Mouse (Mus musculus) stomach, postnatal 0 days (tissue): ENCODE data around the gene Gm19426. TPM values are rescaled to one million over a fixed set of nuclear protein-coding genes. Genes with fewer than 3 reads are reported as not detected.

ENCODE experiments used
- ATAC-seq: fragments of 200-750 bp; cut with Nextera tagmentation; 2 replicates; pipeline ENCODE4 v1.8.0; 2017; ENCODE audit not compliant: low FRiP score, low TSS enrichment
- DNase-seq: peaks from one replicate; pipeline ENCODE4 v3.0.0-alpha.2; 2016; ENCODE audit warnings: low spot score
- H3K27ac ChIP-seq: fragments of 300-500 bp; sonication (generic); replicated peaks from 2 replicates; pipeline ENCODE4 v1.5.1; 2014; ENCODE audit warnings: mild to moderate bottlenecking, control low read depth
- H3K27me3 ChIP-seq: fragments of 300-500 bp; sonication (generic); 2 replicates; pipeline ENCODE4 v1.6.1; 2014; ENCODE audit warnings: low read length; ENCODE audit not compliant: control insufficient read depth, insufficient read depth
- H3K36me3 ChIP-seq: fragments of 300-500 bp; sonication (generic); 2 replicates; pipeline ENCODE4 v1.6.1; 2014; ENCODE audit warnings: low read length, mixed read lengths; ENCODE audit not compliant: control insufficient read depth, insufficient read depth
- H3K4me1 ChIP-seq: fragments of 300-500 bp; sonication (generic); replicated peaks from 2 replicates; pipeline ENCODE4 v1.6.1; 2014; ENCODE audit warnings: antibody characterized with exemption; ENCODE audit not compliant: control insufficient read depth, insufficient read depth
- H3K4me2 ChIP-seq: fragments of 300-500 bp; sonication (generic); replicated peaks from 2 replicates; pipeline ENCODE4 v1.6.1; 2014; ENCODE audit warnings: low read depth, mild to moderate bottlenecking, control low read depth, moderate library complexity
- H3K4me3 ChIP-seq: fragments of 300-500 bp; sonication (generic); 2 replicates; pipeline ENCODE4 v1.5.1; 2014; ENCODE audit warnings: low read depth, low read length, control low read depth
- H3K9ac ChIP-seq: fragments of 300-500 bp; sonication (generic); 2 replicates; pipeline ENCODE4 v1.6.1; 2014; ENCODE audit warnings: mild to moderate bottlenecking, low read length, control low read depth, mixed read lengths
- H3K9me3 ChIP-seq: fragments of 300-500 bp; sonication (generic); 2 replicates; pipeline ENCODE4 v1.6.1; 2016; ENCODE audit warnings: low read length; ENCODE audit not compliant: control insufficient read depth
- CTCF ChIP-seq: IDR thresholded peaks from 2 replicates; pipeline ENCODE4 v1.5.1; 2016; ENCODE audit warnings: antibody characterized with exemption, low read depth, mild to moderate bottlenecking, moderate library complexity
- EP300 ChIP-seq: optimal IDR thresholded peaks from 2 replicates; pipeline ENCODE3; 2016; ENCODE audit warnings: antibody characterized with exemption
- WGBS: fragments of 180-500 bp; shearing (Covaris S2); extraction: QIAGEN DNeasy Blood & Tissue Kit; methylation state at CpG from one replicate; pipeline ENCODE4 v1.1.7; 2014; 5-methylcytosine and 5-hydroxymethylcytosine counted together
- polyA plus RNA-seq: library from polyadenylated mRNA; unstranded; fragments of >200 nt; fragmentation: Nextera tagmentation; extraction: Ambion mirVana; gene quantifications from 2 replicates; pipeline ENCODE4 v1.2.1, GENCODE M21; 2015

Gene Gm19426
- polyA plus RNA-seq, 1 experiment from 2014 or later, result 3.8 TPM

- no peaks in the 10 kb centered on the region for H3K36me3 ChIP-seq
- peaks cover 4% of the 10 kb centered on the region; the same call in 1 of the 2 replicates for H3K4me1 ChIP-seq
- ATAC-seq, result no peak
- H3K9me3 ChIP-seq, result no peaks in the 10 kb centered on the region
- no peak for DNase-seq
- H3K4me2 ChIP-seq, result no peak overlapping the region
- H3K27me3 ChIP-seq, result no peaks in the 10 kb centered on the region
- 72% methylated on average over 1 of the region's 1 CpGs for WGBS
- no peak overlapping the region for H3K9ac ChIP-seq
- H3K27ac ChIP-seq, result peak overlapping the region; percentile 67
- TF ChIP-seq CTCF (no peak), EP300 (no peak)
- H3K4me3 ChIP-seq, result no peak overlapping the region
Measured at GRCm38 (mm10) chr2:84783315-84783714, 39.9 kb upstream of the Gm19426 start.

GRCm38 (mm10) chr2:84779210-84779609, 35.8 kb upstream of the Gm19426 start:
- WGBS, result 46% methylated on average over 6 of the region's 6 CpGs
- H3K9ac ChIP-seq, result no peak overlapping the region
- no peak overlapping the region for H3K27ac ChIP-seq
- H3K4me1 ChIP-seq, result peaks cover 3% of the 10 kb centered on the region; the same call in 1 of the 2 replicates
- no peaks in the 10 kb centered on the region for H3K36me3 ChIP-seq
- no peak overlapping the region for H3K4me3 ChIP-seq
- ATAC-seq (no peak), DNase-seq (no peak)
- H3K9me3 ChIP-seq, result no peaks in the 10 kb centered on the region
- TF ChIP-seq EP300 (no peak), CTCF (peak; percentile 61)
- no peaks in the 10 kb centered on the region for H3K27me3 ChIP-seq
- H3K4me2 ChIP-seq, result no peak overlapping the region

GRCm38 (mm10) chr2:84777706-84778105, 34.3 kb upstream of the Gm19426 start:
- WGBS, result 46% methylated on average over 3 of the region's 3 CpGs
- no peak overlapping the region for H3K4me2 ChIP-seq
- H3K4me3 ChIP-seq, result no peak overlapping the region
- no peak overlapping the region for H3K9ac ChIP-seq
- no peaks in the 10 kb centered on the region for H3K27me3 ChIP-seq
- no peak for TF ChIP-seq CTCF
- TF ChIP-seq EP300, result no peak
- no peaks in the 10 kb centered on the region for H3K9me3 ChIP-seq
- H3K27ac ChIP-seq, result no peak overlapping the region
- DNase-seq, result no peak
- no peaks in the 10 kb centered on the region for H3K36me3 ChIP-seq
- no peaks in the 10 kb centered on the region for H3K4me1 ChIP-seq
- ATAC-seq, result no peak

- no peak overlapping the region for H3K9ac ChIP-seq
- H3K4me1 ChIP-seq, result no peaks in the 10 kb centered on the region
- H3K4me3 ChIP-seq, result no peak overlapping the region
- ATAC-seq (no peak; the same call in 1 of the 2 replicates), DNase-seq (no peak)
- H3K27ac ChIP-seq, result peak overlapping the region; percentile 77
- TF ChIP-seq CTCF, result no peak
- no peak for TF ChIP-seq EP300
- H3K4me2 ChIP-seq, result no peak overlapping the region; the same call in 1 of the 2 replicates
- no peaks in the 10 kb centered on the region for H3K36me3 ChIP-seq
- no peaks in the 10 kb centered on the region for H3K9me3 ChIP-seq
- no peaks in the 10 kb centered on the region for H3K27me3 ChIP-seq
- whole genome bisulfite sequencing, result 41% methylated on average over 6 of the region's 6 CpGs
Measured at GRCm38 (mm10) chr2:84775665-84776064, 32.2 kb upstream of the Gm19426 start.

GRCm38 (mm10) chr2:84775241-84775640, 31.8 kb upstream of the Gm19426 start, which contains the start of gene Serping1:
TSS of gene Serping1 (minus strand) at chr2:84775444.
- ATAC-seq (peak; percentile 51; the same call in 1 of the 2 replicates), DNase-seq (no peak)
- Histone ChIP-seq H3K4me2 (peak within 1 kb of the TSS; percentile 52), H3K9ac (peak within 1 kb of the TSS; percentile 52), H3K36me3 (no peaks in the 10 kb centered on the region), H3K4me1 (no peaks in the 10 kb centered on the region), H3K27me3 (no peaks in the 10 kb centered on the region), H3K9me3 (no peaks in the 10 kb centered on the region), H3K4me3 (peak within 1 kb of the TSS; percentile 38), H3K27ac (peak within 1 kb of the TSS; percentile 77)
- TF ChIP-seq EP300, result no peak
- no peak for TF ChIP-seq CTCF
- 49% methylated on average over 9 of the region's 9 CpGs for WGBS

GRCm38 (mm10) chr2:84774751-84775150, 31.3 kb upstream of the Gm19426 start:
- TF ChIP-seq CTCF (peak; percentile 27), EP300 (no peak)
- WGBS, result 2% methylated on average over 14 of the region's 15 CpGs
- Histone ChIP-seq H3K4me1 (no peaks in the 10 kb centered on the region), H3K36me3 (no peaks in the 10 kb centered on the region), H3K27ac (peak overlapping the region; percentile 75), H3K9me3 (no peaks in the 10 kb centered on the region), H3K4me2 (peak overlapping the region; percentile 52), H3K4me3 (peak overlapping the region; percentile 38), H3K9ac (peak overlapping the region; percentile 52), H3K27me3 (no peaks in the 10 kb centered on the region)
- DNase-seq (peak; percentile 62), ATAC-seq (peak; percentile 90)
